Mouse (Mus musculus) ES-Bruce4 (cell line): ENCODE data around the gene Mapk3.

ENCODE experiments used
- CTCF ChIP-seq: IDR thresholded peaks from one replicate; pipeline ENCODE4 v1.8.1; 2011; ENCODE audit warnings: low read depth, low read length
- EP300 ChIP-seq: IDR thresholded peaks from 2 replicates; pipeline ENCODE4 v1.6.1; 2011; ENCODE audit warnings: low read depth, low read length; ENCODE audit not compliant: insufficient read depth

GRCm38 (mm10) chr7:126784469-126784868 lies 25.1 kb downstream of the Mapk3 start:
- TF ChIP-seq CTCF: no peak
- TF ChIP-seq EP300: no peak
